Mouse (Mus musculus) forebrain, embryonic 16.5 days (tissue): Measurements from ENCODE around the gene Mblac2. TPM values are rescaled to one million over a fixed set of nuclear protein-coding genes. Genes with fewer than 3 reads are reported as not detected.

Experiments used
- ATAC-seq: fragments of 200-750 bp; cut with Nextera tagmentation; 2 replicates; pipeline ENCODE4 v1.8.0; 2017; ENCODE audit warnings: mild to moderate bottlenecking, moderate library complexity
- H3K27ac ChIP-seq: fragments of 300-500 bp; sonication (generic); 2 replicates; pipeline ENCODE4 v1.5.1; 2014; ENCODE audit warnings: low read length, control low read depth
- H3K27me3 ChIP-seq: fragments of 300-500 bp; sonication (generic); replicated peaks from 2 replicates; pipeline ENCODE4 v1.6.1; 2014; ENCODE audit warnings: low read length; ENCODE audit not compliant: control insufficient read depth, insufficient read depth
- H3K36me3 ChIP-seq: fragments of 300-500 bp; sonication (generic); 2 replicates; pipeline ENCODE4 v1.6.1; 2014; ENCODE audit not compliant: control insufficient read depth, insufficient read depth
- H3K4me1 ChIP-seq: fragments of 300-500 bp; sonication (generic); replicated peaks from 2 replicates; pipeline ENCODE4 v1.6.1; 2014; ENCODE audit warnings: low read length; ENCODE audit not compliant: control insufficient read depth, insufficient read depth
- H3K4me2 ChIP-seq: fragments of 300-500 bp; sonication (generic); 2 replicates; pipeline ENCODE4 v1.6.1; 2014; ENCODE audit warnings: mild to moderate bottlenecking, low read length, control low read depth
- H3K4me3 ChIP-seq: fragments of 300-500 bp; sonication (generic); replicated peaks from 2 replicates; pipeline ENCODE4 v1.5.1; 2014; ENCODE audit warnings: mild to moderate bottlenecking, low read length, control low read depth
- H3K9ac ChIP-seq: fragments of 300-500 bp; sonication (generic); replicated peaks from 2 replicates; pipeline ENCODE4 v1.6.1; 2014; ENCODE audit warnings: low read depth, low read length, control low read depth
- H3K9me3 ChIP-seq: fragments of 300-500 bp; sonication (generic); 2 replicates; pipeline ENCODE4 v1.6.1; 2016; ENCODE audit warnings: low read length; ENCODE audit not compliant: control insufficient read depth
- WGBS: fragments of 180-500 bp; shearing (Covaris S2); extraction: QIAGEN DNeasy Blood & Tissue Kit; methylation state at CpG from one replicate; pipeline ENCODE4 v1.1.7; 2014; 5-methylcytosine and 5-hydroxymethylcytosine counted together
- polyA plus RNA-seq: library from polyadenylated mRNA; unstranded; fragments of >200 nt; fragmentation: Nextera tagmentation; extraction: Ambion mirVana; gene quantifications from 2 replicates; pipeline ENCODE4 v1.2.1, GENCODE M21; 2015

Gene Mblac2
- polyA plus RNA-seq: 33.9 and 38.4 TPM in 2 replicates

DNA sequence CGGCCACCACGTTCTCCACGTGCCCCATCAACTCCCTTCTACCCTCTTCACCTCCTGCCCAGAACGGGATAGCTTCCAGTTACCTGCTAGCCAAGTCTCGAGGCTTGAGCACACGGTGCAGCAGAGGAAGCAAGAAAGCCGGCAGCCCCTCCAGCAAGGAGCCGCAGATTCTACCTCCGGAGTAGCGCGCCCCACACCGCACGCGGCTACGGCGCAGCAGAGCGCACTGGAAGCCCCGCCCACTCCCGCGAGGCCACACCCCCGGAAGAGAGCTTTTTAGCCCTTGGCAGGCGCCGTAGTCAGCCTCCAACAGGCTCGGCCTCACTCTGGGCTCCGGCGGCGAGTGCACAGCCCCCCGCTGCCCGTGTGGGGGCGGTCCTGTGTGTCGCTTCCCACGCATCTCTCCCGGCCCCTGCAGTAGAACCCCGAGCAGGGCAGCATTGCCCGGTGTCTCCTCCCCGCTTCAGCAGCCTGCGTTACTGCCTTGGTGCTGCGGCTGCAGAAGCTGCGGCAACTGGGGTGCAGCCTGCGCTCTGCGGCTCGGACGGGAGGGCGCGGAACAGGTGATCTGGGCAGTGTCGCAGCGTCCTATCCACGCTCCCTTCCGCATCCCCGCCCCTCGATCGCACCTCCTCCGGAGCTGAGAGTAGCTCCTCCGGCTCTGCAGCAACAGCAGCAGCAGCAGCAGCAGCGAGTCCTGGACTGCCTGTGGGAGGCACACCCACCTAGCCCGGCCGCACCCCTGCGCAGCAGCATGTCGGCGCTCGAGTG, at the start of gene Mblac2, which contains the start of gene Polr3g:
Gene Mblac2 (plus strand): TSS at position 567 of the 771 bp plus-strand sequence.
Gene Polr3g (minus strand): TSS at position 239 of the 771 bp plus-strand sequence.
- Histone ChIP-seq H3K9ac (peak within 1 kb of the TSS; percentile 79), H3K4me3 (peak within 1 kb of the TSS; percentile 85), H3K9me3 (no peaks in the 10 kb centered on the region; the same call in 1 of the 2 replicates), H3K27me3 (no peaks in the 10 kb centered on the region), H3K4me2 (peak within 1 kb of the TSS; percentile 86), H3K36me3 (no peaks in the 10 kb centered on the region), H3K4me1 (peaks cover 19% of the 10 kb centered on the region), H3K27ac (peak within 1 kb of the TSS; percentile 85)
- under 1% methylated on average over 61 of the region's 61 CpGs for WGBS
- ATAC-seq: peak; percentile 97

DNA sequence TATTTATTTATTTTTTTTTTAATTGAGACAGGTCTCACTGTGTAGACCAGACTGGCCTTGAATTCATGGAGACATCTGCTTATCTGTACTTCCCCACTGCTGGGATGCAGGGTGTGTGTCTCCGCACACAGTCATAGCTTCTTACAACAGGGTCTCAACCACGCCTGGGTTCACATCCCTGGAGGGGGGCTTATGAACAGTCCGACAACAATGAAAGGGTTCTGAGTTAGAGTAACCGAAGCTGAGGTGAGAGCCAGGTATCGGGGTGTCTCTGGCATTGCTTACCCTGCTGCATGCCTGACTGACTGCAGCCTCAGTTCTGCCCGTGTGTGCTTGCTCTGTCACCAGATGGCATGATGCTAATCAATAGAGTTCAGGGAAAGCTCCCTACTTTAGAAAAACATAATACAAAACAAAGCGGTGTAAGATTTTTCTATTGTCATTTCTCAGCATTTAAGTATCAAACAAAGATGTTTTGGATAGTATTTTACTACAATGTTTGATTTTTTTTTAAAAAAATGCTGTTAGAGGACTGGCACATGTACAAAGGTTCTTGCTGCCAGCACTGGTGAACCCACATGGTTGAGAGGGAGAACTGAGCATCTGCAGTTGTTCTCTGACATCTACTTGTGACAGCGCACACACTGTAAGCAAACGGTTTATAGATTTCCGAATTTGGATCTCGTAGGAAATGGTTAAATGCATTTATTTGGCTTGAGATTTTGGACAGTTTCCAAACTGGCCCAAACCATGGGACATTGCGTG, 47.4 kb upstream of the Mblac2 start:
- Histone ChIP-seq H3K9ac (no peak overlapping the region), H3K9me3 (no peaks in the 10 kb centered on the region), H3K4me1 (peaks cover 12% of the 10 kb centered on the region), H3K4me3 (no peak overlapping the region), H3K27me3 (no peaks in the 10 kb centered on the region), H3K36me3 (peaks cover 25% of the 10 kb centered on the region), H3K27ac (no peak overlapping the region), H3K4me2 (no peak overlapping the region)
- ATAC-seq: peak; percentile 77
- 57% methylated on average over 12 of the region's 12 CpGs for WGBS

DNA sequence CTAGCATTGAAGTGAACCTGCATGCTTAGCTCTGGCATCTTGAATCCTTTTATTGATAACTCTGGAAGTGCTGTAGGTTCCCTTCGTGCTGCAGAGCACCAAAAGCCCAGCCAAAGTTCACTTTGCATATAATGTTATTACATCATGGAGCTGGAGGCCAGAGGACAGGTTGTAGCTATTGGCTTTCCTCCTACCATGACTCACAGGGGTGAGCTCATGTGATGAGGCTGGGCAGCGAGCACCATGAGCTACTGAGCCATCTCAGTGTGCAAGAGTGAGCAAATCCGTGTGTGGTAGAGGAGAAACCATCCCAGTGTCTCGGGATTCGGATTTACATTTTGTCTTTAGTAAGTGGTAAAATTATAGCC, 46.8 kb upstream of the Mblac2 start:
- no peak overlapping the region for H3K4me3 ChIP-seq
- ATAC-seq: peak; percentile 5; the same call in 1 of the 2 replicates
- H3K4me1 ChIP-seq: 0 out of 2 replicates have a peak, but pooled peaks cover 8% of the 10 kb centered on the region
- peaks cover 26% of the 10 kb centered on the region for H3K36me3 ChIP-seq
- no peak overlapping the region for H3K27ac ChIP-seq
- H3K4me2 ChIP-seq: no peak overlapping the region
- H3K27me3 ChIP-seq: no peaks in the 10 kb centered on the region
- no peaks in the 10 kb centered on the region for H3K9me3 ChIP-seq
- 82% methylated on average over 5 of the region's 5 CpGs for WGBS
- H3K9ac ChIP-seq: no peak overlapping the region

DNA sequence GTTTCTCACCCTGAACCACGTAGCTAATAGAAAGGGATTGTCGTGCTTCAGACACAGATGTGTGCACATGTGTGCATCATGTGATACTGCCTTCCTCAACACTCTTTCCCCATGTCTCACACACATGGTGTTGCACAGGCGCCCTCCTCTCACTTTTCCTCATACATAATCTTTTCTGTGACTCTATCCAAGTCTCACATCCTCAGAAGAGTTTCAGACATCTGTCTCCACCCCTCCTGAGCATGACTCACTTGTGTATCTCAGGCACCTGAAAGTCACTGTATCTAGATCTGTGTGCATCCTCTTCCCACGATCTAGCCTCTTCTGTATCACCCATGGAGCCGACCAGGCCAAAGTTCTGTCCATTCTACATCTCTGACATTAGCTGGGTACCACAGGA, 43.4 kb upstream of the Mblac2 start:
- H3K9ac ChIP-seq: no peak overlapping the region
- H3K36me3 ChIP-seq: peaks cover 35% of the 10 kb centered on the region
- no peaks in the 10 kb centered on the region for H3K9me3 ChIP-seq
- H3K27me3 ChIP-seq: no peaks in the 10 kb centered on the region
- WGBS: 97% methylated on average over 5 of the region's 5 CpGs
- ATAC-seq: no peak
- no peak overlapping the region for H3K4me3 ChIP-seq
- no peak overlapping the region for H3K4me2 ChIP-seq
- H3K4me1 ChIP-seq: 0 out of 2 replicates have a peak, but pooled peaks cover 7% of the 10 kb centered on the region
- no peak overlapping the region for H3K27ac ChIP-seq

DNA sequence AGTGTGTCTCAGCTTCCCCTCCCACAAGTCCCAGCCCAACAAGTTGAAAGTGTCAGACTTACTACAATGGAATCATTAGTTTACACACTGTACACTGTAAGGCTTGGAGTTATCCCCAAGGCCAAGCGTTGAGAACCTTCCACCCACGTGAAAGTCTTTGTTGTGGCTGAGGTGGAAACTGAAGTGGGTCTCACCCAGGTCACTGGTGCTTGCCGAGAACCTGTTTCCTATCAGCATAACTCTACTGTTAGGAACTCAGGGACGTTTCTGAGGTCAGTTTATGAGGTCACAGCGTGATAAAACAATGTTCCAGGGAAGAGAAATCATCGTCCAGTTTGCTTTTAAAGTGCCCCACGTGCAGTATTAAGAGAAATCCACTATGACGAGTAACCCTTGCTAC, 35.8 kb upstream of the Mblac2 start:
- H3K27ac ChIP-seq: no peak overlapping the region
- no peaks in the 10 kb centered on the region for H3K9me3 ChIP-seq
- H3K27me3 ChIP-seq: no peaks in the 10 kb centered on the region
- peaks cover 7% of the 10 kb centered on the region; the same call in 1 of the 2 replicates for H3K36me3 ChIP-seq
- no peaks in the 10 kb centered on the region for H3K4me1 ChIP-seq
- ATAC-seq: no peak
- H3K4me3 ChIP-seq: no peak overlapping the region
- no peak overlapping the region for H3K4me2 ChIP-seq
- no peak overlapping the region for H3K9ac ChIP-seq
- WGBS: 90% methylated on average over 8 of the region's 8 CpGs

DNA sequence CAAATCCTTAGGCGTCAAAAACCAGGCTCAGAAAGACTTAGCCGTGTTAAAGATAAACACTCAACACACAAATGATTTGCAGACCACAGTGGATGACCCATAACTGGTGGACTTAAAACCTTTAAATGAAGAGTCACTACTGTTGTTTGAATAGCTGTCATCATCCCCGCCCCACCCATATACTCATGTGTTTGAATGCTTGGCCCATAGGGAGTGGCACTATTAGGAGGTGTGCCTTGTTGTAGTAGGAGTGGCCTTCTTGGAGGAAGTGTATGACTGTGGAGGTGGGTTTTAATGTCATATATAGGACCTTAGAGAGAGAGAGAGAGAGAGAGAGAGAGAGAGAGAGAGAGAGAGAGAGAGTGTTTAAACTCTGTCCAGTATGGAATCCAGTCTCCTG, 28.0 kb upstream of the Mblac2 start:
- no peaks in the 10 kb centered on the region for H3K4me1 ChIP-seq
- WGBS: 93% methylated on average over 3 of the region's 3 CpGs
- H3K36me3 ChIP-seq: no peaks in the 10 kb centered on the region
- H3K4me2 ChIP-seq: no peak overlapping the region
- H3K4me3 ChIP-seq: no peak overlapping the region
- no peak overlapping the region for H3K27ac ChIP-seq
- H3K9me3 ChIP-seq: no peaks in the 10 kb centered on the region
- no peak overlapping the region for H3K9ac ChIP-seq
- H3K27me3 ChIP-seq: no peaks in the 10 kb centered on the region
- no peak for ATAC-seq

DNA sequence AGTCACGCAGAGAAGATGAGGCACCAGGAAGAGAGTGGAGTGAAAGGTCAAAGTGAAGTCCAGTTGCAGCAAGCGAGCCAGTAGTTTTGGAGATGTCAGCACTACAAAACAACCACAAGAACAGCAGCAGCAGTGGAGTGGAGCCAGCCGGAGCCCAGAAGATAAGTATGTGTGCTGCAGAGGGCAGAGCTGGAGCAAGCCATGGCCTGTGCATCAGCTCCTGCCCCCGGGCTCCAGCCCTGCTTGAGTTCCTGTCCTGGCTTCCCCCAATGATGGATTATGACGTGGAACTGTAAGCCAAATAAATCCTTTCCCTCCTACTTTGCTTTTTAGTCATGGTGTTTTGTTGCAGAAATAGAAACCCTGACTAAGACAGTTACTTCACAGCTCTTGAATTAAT, 26.9 kb upstream of the Mblac2 start:
- Histone ChIP-seq H3K4me2 (no peak overlapping the region), H3K36me3 (no peaks in the 10 kb centered on the region), H3K27ac (no peak overlapping the region), H3K9me3 (no peaks in the 10 kb centered on the region), H3K4me3 (no peak overlapping the region), H3K9ac (no peak overlapping the region), H3K27me3 (no peaks in the 10 kb centered on the region), H3K4me1 (no peaks in the 10 kb centered on the region)
- WGBS: 90% methylated on average over 5 of the region's 5 CpGs
- no peak for ATAC-seq

DNA sequence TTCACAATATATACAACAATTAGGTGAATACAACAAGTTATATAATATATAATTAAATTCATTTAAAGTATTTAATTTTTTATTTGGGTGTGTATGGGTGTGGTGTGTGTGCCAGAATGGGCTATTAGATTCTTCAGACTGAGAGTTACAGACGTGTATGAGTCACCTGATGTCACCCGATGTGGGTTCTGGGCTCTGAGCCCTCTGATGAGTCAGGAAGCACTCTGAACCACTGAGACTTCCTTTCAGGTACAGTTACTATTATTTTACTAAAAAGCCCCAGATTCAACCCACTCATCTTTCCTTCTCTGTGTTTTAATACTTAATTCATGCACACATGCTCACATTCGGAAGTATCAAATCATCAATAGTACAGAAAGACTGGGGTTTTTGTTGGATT, 26.3 kb upstream of the Mblac2 start:
- H3K36me3 ChIP-seq: no peaks in the 10 kb centered on the region
- no peaks in the 10 kb centered on the region for H3K4me1 ChIP-seq
- H3K4me3 ChIP-seq: no peak overlapping the region
- no peaks in the 10 kb centered on the region for H3K27me3 ChIP-seq
- no peak overlapping the region for H3K4me2 ChIP-seq
- H3K9ac ChIP-seq: no peak overlapping the region
- 92% methylated on average over 3 of the region's 3 CpGs for WGBS
- no peak for ATAC-seq
- H3K9me3 ChIP-seq: no peaks in the 10 kb centered on the region
- no peak overlapping the region for H3K27ac ChIP-seq

DNA sequence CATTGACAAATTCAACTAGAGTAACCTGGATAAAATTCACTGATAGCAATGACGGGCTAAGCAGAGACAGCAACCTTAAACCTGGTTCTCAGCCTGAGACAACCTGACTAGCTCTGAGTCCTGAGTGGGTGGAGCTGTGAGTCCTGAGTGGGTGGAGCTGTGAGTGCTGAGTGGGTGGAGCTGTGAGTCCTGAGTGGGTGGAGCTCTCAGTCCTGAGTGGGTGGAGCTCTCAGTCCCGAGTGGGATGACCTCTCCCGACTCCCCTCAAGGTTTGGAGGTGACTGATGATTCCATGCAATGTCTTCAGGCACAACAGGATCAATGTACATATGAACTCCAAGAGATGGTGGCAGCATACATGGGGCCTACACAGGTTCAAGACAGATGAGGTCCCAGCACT, 21.6 kb upstream of the Mblac2 start:
- Histone ChIP-seq H3K27ac (no peak overlapping the region), H3K4me1 (no peaks in the 10 kb centered on the region), H3K4me2 (no peak overlapping the region), H3K9ac (no peak overlapping the region), H3K36me3 (no peaks in the 10 kb centered on the region), H3K27me3 (no peaks in the 10 kb centered on the region), H3K4me3 (no peak overlapping the region), H3K9me3 (no peaks in the 10 kb centered on the region)
- 87% methylated on average over 3 of the region's 3 CpGs for WGBS
- ATAC-seq: no peak
